Mouse (Mus musculus): ENCODE data around the gene Wdr83os. TPM values are rescaled to one million over a fixed set of nuclear protein-coding genes. Genes with fewer than 3 reads are reported as not detected.

The Wdr83os gene
- polyA plus RNA-seq, 1 experiment from 2014 or later = 146 TPM

- peak; percentile 93 for ATAC-seq
- H3K4me1 ChIP-seq (ENCODE audit: control insufficient read depth, insufficient read depth, low read length) = peaks cover 13% of the 10 kb centered on the region; the same call in 1 of the 2 replicates
- peak within 1 kb of the TSS; percentile 91 for H3K4me3 ChIP-seq (ENCODE audit: low read length)
- H3K9ac ChIP-seq (ENCODE audit: low read depth, low read length) = peak within 1 kb of the TSS; percentile 87
- H3K27ac ChIP-seq (ENCODE audit: low read length) = peak within 1 kb of the TSS; percentile 97
- H3K9me3 ChIP-seq (ENCODE audit: control insufficient read depth, low read length) = no peaks in the 10 kb centered on the region
- 0 out of 2 replicates have a peak, but pooled peaks cover 2% of the 10 kb centered on the region for H3K36me3 ChIP-seq (ENCODE audit: control insufficient read depth, insufficient read depth, low read length)
- WGBS = under 1% methylated on average over 68 of the region's 68 CpGs
- no peaks in the 10 kb centered on the region for H3K27me3 ChIP-seq (replicated peaks; ENCODE audit: control insufficient read depth, insufficient read depth, low read length)
- peak within 1 kb of the TSS; percentile 85 for H3K4me2 ChIP-seq (ENCODE audit: low read depth, low read length)
These were observed 8.8 kb upstream of the Wdr83os start, which contains the start of gene Dhps for GRCm38 (mm10) chr8:85071514-85072281. Gene Dhps, plus strand, starts transcription at chr8:85071757.

GRCm38 (mm10) chr8:85072364-85072929, 8.1 kb upstream of the Wdr83os start:
- peak overlapping the region; percentile 97 for H3K27ac ChIP-seq (ENCODE audit: low read length)
- peaks cover 13% of the 10 kb centered on the region; the same call in 1 of the 2 replicates for H3K4me1 ChIP-seq (ENCODE audit: control insufficient read depth, insufficient read depth, low read length)
- H3K9ac ChIP-seq (ENCODE audit: low read depth, low read length) = peak overlapping the region; percentile 87
- H3K27me3 ChIP-seq (replicated peaks; ENCODE audit: control insufficient read depth, insufficient read depth, low read length) = no peaks in the 10 kb centered on the region
- peak; percentile 7; the same call in 1 of the 2 replicates for ATAC-seq
- H3K36me3 ChIP-seq (ENCODE audit: control insufficient read depth, insufficient read depth, low read length) = 0 out of 2 replicates have a peak, but pooled peaks cover 2% of the 10 kb centered on the region
- 33% methylated on average over 9 of the region's 9 CpGs for WGBS
- peak overlapping the region; percentile 85 for H3K4me2 ChIP-seq (ENCODE audit: low read depth, low read length)
- H3K9me3 ChIP-seq (ENCODE audit: control insufficient read depth, low read length) = no peaks in the 10 kb centered on the region
- peak overlapping the region; percentile 91 for H3K4me3 ChIP-seq (ENCODE audit: low read length)

- H3K4me1 ChIP-seq (ENCODE audit: control insufficient read depth, insufficient read depth, low read length) = peaks cover 13% of the 10 kb centered on the region; the same call in 1 of the 2 replicates
- H3K36me3 ChIP-seq (ENCODE audit: control insufficient read depth, insufficient read depth, low read length) = 0 out of 2 replicates have a peak, but pooled peaks cover 2% of the 10 kb centered on the region
- H3K27me3 ChIP-seq (replicated peaks; ENCODE audit: control insufficient read depth, insufficient read depth, low read length) = no peaks in the 10 kb centered on the region
- ATAC-seq = no peak
- no peak overlapping the region for H3K4me3 ChIP-seq (ENCODE audit: low read length)
- 89% methylated on average over 15 of the region's 15 CpGs for WGBS
- H3K9me3 ChIP-seq (ENCODE audit: control insufficient read depth, low read length) = no peaks in the 10 kb centered on the region
- no peak overlapping the region for H3K4me2 ChIP-seq (ENCODE audit: low read depth, low read length)
- 0 out of 2 replicates have a peak overlapping the region, but pooled peaks have one; percentile 4 for H3K9ac ChIP-seq (ENCODE audit: low read depth, low read length)
- H3K27ac ChIP-seq (ENCODE audit: low read length) = no peak overlapping the region
These were observed 7.4 kb upstream of the Wdr83os start for GRCm38 (mm10) chr8:85073041-85073612.

GRCm38 (mm10) chr8:85074167-85074566, 6.4 kb upstream of the Wdr83os start:
- ATAC-seq = no peak
- 76% methylated on average over 10 of the region's 10 CpGs for WGBS
- H3K9me3 ChIP-seq (ENCODE audit: control insufficient read depth, low read length) = no peaks in the 10 kb centered on the region

GRCm38 (mm10) chr8:85074617-85075016, 5.9 kb upstream of the Wdr83os start:
- H3K9me3 ChIP-seq (ENCODE audit: control insufficient read depth, low read length) = no peaks in the 10 kb centered on the region
- H3K4me1 ChIP-seq (ENCODE audit: control insufficient read depth, insufficient read depth, low read length) = peaks cover 16% of the 10 kb centered on the region
- no peak overlapping the region for H3K4me2 ChIP-seq (ENCODE audit: low read depth, low read length)
- H3K27ac ChIP-seq (ENCODE audit: low read length) = no peak overlapping the region
- ATAC-seq = no peak
- H3K36me3 ChIP-seq (ENCODE audit: control insufficient read depth, insufficient read depth, low read length) = 0 out of 2 replicates have a peak, but pooled peaks cover 2% of the 10 kb centered on the region
- H3K9ac ChIP-seq (ENCODE audit: low read depth, low read length) = no peak overlapping the region
- WGBS = 85% methylated on average over 10 of the region's 10 CpGs
- H3K27me3 ChIP-seq (replicated peaks; ENCODE audit: control insufficient read depth, insufficient read depth, low read length) = no peaks in the 10 kb centered on the region
- no peak overlapping the region for H3K4me3 ChIP-seq (ENCODE audit: low read length)

More at GRCm38 (mm10) chr8:85074167-85074566, 6.4 kb upstream of the Wdr83os start:
- H3K36me3 ChIP-seq (ENCODE audit: control insufficient read depth, insufficient read depth, low read length) = 0 out of 2 replicates have a peak, but pooled peaks cover 2% of the 10 kb centered on the region
- H3K4me3 ChIP-seq (ENCODE audit: low read length) = no peak overlapping the region
- H3K9ac ChIP-seq (ENCODE audit: low read depth, low read length) = no peak overlapping the region
- no peak overlapping the region for H3K4me2 ChIP-seq (ENCODE audit: low read depth, low read length)
- H3K27ac ChIP-seq (ENCODE audit: low read length) = no peak overlapping the region
- peaks cover 13% of the 10 kb centered on the region; the same call in 1 of the 2 replicates for H3K4me1 ChIP-seq (ENCODE audit: control insufficient read depth, insufficient read depth, low read length)
- no peaks in the 10 kb centered on the region for H3K27me3 ChIP-seq (replicated peaks; ENCODE audit: control insufficient read depth, insufficient read depth, low read length)

DNA sequence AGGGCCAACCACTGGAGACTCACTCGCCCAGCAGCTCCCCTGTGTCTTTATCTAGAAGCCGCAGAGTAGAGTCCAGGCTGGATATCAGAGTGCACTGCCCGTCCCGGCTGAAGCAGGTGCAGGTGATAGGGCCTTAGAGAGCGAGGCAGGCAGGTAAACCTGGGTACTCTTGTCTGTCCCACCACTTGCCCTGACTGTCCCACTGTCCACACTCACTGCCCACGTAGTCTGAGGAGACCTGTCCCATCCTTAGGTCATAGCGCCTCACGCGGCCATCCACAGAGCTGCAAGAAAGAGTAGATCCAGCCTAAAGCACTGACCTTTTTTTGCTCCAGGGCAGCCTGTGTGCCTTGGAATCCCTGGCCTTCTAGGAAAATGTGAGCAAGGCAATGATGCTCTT, 4.5 kb upstream of the Wdr83os start:
- Histone ChIP-seq H3K36me3 (ENCODE audit: control insufficient read depth, insufficient read depth, low read length) (0 out of 2 replicates have a peak, but pooled peaks cover 2% of the 10 kb centered on the region), H3K4me3 (ENCODE audit: low read length) (no peak overlapping the region), H3K27ac (ENCODE audit: low read length) (no peak overlapping the region), H3K4me1 (ENCODE audit: control insufficient read depth, insufficient read depth, low read length) (peaks cover 15% of the 10 kb centered on the region), H3K27me3 (replicated peaks; ENCODE audit: control insufficient read depth, insufficient read depth, low read length) (no peaks in the 10 kb centered on the region), H3K9me3 (ENCODE audit: control insufficient read depth, low read length) (no peaks in the 10 kb centered on the region), H3K9ac (ENCODE audit: low read depth, low read length) (no peak overlapping the region), H3K4me2 (ENCODE audit: low read depth, low read length) (no peak overlapping the region)
- 79% methylated on average over 9 of the region's 9 CpGs for WGBS
- no peak for ATAC-seq

- Histone ChIP-seq H3K36me3 (ENCODE audit: control insufficient read depth, insufficient read depth, low read length) (0 out of 2 replicates have a peak, but pooled peaks cover 2% of the 10 kb centered on the region), H3K4me1 (ENCODE audit: control insufficient read depth, insufficient read depth, low read length) (peaks cover 18% of the 10 kb centered on the region), H3K27me3 (replicated peaks; ENCODE audit: control insufficient read depth, insufficient read depth, low read length) (no peaks in the 10 kb centered on the region), H3K9ac (ENCODE audit: low read depth, low read length) (no peak overlapping the region), H3K9me3 (ENCODE audit: control insufficient read depth, low read length) (no peaks in the 10 kb centered on the region), H3K27ac (ENCODE audit: low read length) (no peak overlapping the region), H3K4me3 (ENCODE audit: low read length) (no peak overlapping the region), H3K4me2 (ENCODE audit: low read depth, low read length) (no peak overlapping the region)
- 0% methylated on average over 2 of the region's 2 CpGs for WGBS
- peak; percentile 45; the same call in 1 of the 2 replicates for ATAC-seq
These were observed 3.5 kb upstream of the Wdr83os start for GRCm38 (mm10) chr8:85076993-85077392.

DNA sequence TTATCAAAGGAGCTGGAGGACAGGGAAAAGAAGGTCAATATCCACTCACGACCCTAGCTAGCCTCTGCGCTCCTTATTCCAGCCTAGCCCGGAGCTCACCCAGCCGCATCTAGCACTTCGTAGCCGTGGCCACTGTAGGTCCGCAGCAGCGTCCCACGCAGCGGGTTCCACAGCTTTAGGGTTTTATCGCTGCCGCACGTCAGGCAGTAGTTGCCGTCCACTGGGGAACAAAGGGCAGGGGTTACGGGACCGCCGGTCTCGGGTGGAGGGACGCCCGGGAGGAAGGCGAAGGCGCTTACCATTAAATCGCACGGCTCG, 367 bp upstream of the Wdr83os start:
- no peak for ATAC-seq

GRCm38 (mm10) chr8:85081216-85081555, 646 bp downstream of the Wdr83os start, which contains the start of gene Wdr83:
Gene Wdr83, minus strand, starts transcription at chr8:85081306.
- Histone ChIP-seq H3K4me1 (ENCODE audit: control insufficient read depth, insufficient read depth, low read length) (peaks cover 16% of the 10 kb centered on the region), H3K27me3 (replicated peaks; ENCODE audit: control insufficient read depth, insufficient read depth, low read length) (no peaks in the 10 kb centered on the region), H3K9ac (ENCODE audit: low read depth, low read length) (peak within 1 kb of the TSS; percentile 96), H3K9me3 (ENCODE audit: control insufficient read depth, low read length) (no peaks in the 10 kb centered on the region), H3K27ac (ENCODE audit: low read length) (peak within 1 kb of the TSS; percentile 85), H3K4me2 (ENCODE audit: low read depth, low read length) (peak within 1 kb of the TSS; percentile 90), H3K4me3 (ENCODE audit: low read length) (peak within 1 kb of the TSS; percentile 95), H3K36me3 (ENCODE audit: control insufficient read depth, insufficient read depth, low read length) (0 out of 2 replicates have a peak, but pooled peaks cover 8% of the 10 kb centered on the region)
- peak; percentile 52 for ATAC-seq
- WGBS = 0% methylated on average over 9 of the region's 9 CpGs

More for the DNA sequence above, 367 bp upstream of the Wdr83os start:
- Histone ChIP-seq H3K36me3 (ENCODE audit: control insufficient read depth, insufficient read depth, low read length) (0 out of 2 replicates have a peak, but pooled peaks cover under 1% of the 10 kb centered on the region), H3K4me1 (ENCODE audit: control insufficient read depth, insufficient read depth, low read length) (peaks cover 16% of the 10 kb centered on the region), H3K4me3 (ENCODE audit: low read length) (peak overlapping the region; percentile 95), H3K9ac (ENCODE audit: low read depth, low read length) (peak overlapping the region; percentile 96), H3K4me2 (ENCODE audit: low read depth, low read length) (peak overlapping the region; percentile 90), H3K9me3 (ENCODE audit: control insufficient read depth, low read length) (no peaks in the 10 kb centered on the region), H3K27me3 (replicated peaks; ENCODE audit: control insufficient read depth, insufficient read depth, low read length) (no peaks in the 10 kb centered on the region), H3K27ac (ENCODE audit: low read length) (peak overlapping the region; percentile 85; the same call in 1 of the 2 replicates)
- under 1% methylated on average over 25 of the region's 25 CpGs for WGBS
